Mouse (Mus musculus): ENCODE measurements around the gene Gsn.

DNA sequence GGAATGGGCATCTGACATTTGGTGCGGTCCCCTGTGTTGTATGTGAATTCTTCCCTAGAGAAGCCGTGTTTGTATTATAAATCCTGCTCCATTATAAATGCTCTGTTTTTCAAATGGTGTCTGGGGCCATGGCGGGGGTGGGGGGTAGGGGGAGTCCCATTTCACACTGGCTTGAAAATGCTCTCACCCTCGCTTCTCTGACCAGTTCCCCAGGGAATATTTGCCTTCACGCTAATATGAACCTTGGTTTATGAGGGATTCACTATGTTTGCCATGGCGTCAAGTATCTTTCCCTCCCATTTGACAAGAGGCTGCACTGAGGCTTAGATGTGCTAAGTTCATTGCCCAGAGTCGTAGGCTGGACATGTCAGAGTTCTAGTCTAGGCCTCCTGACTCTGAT is 718 bp upstream of the Gsn start:
- TF ChIP-seq CTCF (IDR thresholded peaks at IDR 0.05; ENCODE audit: insufficient read depth, low read length): no peak
- TF ChIP-seq POLR2A (IDR thresholded peaks at IDR 0.05; ENCODE audit: borderline replicate concordance, extremely low read depth, low read depth, low read length): no peak
